Mouse (Mus musculus): ENCODE measurements around the gene Pdcd1lg2.

Pdcd1lg2 gene

DNA sequence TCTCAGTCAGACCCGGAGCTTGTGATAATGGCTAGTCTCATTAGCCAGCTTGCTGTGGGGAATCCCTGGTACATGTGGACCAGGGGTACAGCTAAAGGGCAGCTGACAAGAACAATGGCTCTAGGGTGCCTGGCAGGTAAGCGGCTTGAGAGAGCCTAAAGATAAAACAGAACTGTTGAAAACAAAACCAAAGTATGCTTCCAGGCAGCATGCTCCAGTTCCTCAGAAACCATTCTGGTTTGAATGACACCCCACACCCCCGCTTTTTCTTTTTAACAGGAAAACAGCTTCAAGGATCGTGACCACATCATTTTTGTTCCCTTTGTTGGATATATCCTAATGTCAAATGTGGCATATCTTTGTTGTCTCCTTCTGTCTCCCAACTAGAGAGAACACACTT lies at the start of gene Pdcd1lg2:
Gene Pdcd1lg2 (plus strand): TSS at position 301 of the 400 bp plus-strand sequence.
- no peak for DNase-seq (ENCODE audit: low read depth in 2 of 2, low spot score in 2 of 2)

DNA sequence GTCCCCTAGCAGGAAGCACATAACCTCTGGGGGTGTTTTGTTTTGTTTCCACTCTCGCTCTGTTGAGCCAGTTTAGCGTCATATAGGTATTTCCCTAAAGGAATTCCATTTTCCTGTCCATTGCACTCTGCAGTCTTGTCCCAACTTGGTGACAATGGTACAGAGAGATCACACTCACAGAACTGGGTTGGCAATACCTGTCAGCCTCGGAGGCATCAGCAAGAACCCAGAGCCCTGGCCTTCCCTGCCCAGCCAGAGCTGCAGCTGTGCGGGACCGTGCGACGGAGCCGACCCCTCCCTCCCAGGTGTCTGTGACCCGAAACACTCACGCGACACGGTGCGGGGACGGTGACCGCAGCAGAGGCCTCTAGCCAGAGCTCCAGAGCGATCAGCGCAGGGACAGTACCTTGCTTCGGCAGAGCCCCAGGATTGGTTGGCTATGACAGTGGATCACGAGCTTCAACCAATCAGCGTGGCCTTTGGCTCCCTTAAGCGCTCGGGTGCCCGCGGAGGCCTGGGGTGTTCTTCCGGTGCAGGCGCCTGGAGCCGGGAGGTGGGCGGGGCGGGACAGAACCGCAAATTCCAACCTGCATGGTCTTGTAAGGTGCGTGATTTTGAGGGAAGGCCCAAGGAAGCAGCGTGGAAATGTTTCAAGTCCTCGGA lies 49.1 kb upstream of the Pdcd1lg2 start:
- peak; percentile 63 to 71 for DNase-seq (ENCODE audit: low read depth in 2 of 2, low spot score in 2 of 2)

DNA sequence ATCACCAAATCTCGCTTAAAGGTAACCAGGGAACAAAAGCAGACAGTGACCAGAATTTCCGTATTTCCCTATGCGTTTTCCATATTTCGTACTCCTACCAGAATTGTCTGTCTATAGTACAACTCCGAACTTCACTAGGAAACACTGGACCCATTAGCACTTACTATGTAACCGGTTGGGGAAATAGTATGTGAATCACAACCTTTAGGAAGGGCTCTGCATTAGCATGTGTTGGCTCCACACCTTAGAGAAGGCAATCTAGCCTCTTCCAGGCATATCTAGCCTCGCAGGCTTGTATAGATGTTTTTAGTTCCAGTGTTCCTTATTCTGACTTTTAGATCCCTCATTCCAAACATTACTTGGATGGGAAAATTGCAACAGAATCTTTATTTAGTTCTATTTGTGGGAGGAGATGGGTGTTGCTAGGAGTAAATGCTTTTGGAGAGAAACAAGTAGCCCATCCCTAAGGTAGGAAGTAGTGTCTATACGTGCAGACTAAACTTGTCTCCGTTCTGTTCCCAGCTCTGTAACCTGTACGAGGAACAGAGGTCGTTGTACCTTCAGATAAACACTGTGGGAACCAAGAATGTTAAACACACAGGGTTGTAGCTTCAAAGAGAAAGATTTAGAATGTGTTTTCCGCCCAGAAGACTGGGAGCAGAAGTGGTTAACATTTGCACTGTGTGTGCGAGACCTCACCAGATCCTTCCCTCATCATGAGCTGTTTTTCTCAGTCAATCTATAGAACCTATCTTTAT lies 48.4 kb upstream of the Pdcd1lg2 start:
- DNase-seq (ENCODE audit: low read depth in 2 of 2, low spot score in 2 of 2) = no peak

DNA sequence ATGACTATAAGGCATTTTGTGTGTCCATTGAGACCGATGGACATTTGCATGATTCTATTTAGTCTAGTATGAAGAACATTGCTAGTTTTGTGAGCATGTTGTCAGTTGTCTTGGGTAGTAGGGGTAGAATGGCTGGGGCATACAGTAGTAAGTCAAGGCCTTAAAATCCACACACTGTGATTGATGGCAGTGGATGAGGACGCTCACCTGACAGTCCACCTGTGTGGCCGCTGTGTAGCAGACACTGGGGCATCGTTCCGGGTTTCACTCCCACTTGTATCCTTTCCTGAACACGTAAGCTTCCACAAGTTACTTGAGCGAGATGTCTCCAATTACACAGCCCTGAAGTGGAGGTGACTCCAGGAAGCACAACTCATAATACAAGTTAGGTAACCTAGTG lies 47.2 kb upstream of the Pdcd1lg2 start:
- DNase-seq (ENCODE audit: low read depth in 2 of 2, low spot score in 2 of 2) = no peak

DNA sequence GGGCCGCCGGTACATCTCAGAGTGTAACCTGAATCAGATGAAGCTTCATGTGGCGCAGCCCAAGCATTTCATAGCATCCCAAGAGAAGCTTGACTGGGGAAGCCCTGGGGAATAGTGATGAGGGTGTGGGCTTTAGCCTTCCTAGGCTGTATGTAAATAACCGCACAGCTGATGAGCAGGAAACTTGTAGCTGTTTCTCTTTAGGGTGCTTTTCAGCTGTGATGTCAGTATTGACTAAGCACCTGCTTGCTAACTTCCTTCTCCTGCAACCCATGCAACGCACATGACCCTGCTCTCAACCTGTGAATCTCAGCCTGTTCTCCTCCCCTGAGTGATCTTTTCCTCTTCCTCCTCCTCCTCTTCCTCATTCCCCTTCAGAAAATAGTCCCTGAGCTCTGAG lies 46.6 kb upstream of the Pdcd1lg2 start:
- DNase-seq (ENCODE audit: low read depth in 2 of 2, low spot score in 2 of 2) = no peak

DNA sequence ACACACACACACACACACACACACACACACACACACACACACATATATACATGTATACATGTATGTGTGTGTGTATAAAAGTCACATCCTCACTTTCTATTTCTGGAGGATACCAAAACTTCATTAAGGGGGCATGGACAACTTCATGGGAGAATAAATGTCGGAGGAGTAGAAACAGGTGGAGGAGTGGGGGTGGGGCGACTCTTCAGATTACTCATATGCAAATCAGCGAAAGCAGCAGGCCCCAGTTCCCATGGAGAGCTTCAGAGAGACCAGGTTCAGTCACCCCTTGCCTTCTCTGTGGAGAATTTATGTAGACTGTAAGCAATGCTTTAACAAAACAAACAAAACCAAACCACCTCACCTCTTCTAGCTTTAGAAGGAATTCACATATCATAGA lies 45.6 kb upstream of the Pdcd1lg2 start:
- no peak for DNase-seq (ENCODE audit: low read depth in 2 of 2, low spot score in 2 of 2)

DNA sequence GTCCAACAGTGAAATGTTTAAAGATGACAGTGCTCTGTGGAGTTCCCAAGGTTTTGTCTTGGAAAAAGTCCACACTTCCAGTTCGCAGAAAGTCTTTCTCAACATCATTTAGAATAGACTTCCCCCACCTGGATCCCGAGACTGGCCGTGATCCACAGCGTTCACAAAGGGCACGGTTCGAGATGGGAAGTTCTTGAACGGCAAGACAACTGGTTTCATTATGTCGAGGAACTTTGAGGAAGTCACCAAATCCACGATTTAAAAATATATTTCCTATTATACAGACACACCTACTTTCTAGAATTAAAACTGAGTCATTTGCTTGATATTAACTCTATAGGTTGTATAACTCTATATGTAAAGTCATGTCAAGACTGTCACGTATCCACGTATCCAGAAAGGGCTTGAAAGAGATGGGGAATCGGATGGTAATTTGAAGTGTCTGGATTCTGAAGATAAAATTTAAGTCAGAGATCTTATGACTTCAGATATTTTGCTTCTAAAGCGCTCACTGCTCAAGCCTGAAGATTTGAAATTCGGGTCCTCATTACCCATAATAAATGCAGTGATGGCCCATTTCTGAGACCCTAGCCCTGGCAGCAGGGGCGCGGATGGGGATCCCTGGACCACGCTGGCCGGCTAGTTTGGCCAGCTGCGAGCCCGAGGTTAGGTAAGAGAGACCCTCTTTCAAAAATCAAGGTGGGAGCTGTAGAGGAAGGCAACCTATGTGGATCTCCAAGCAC lies 44.3 kb upstream of the Pdcd1lg2 start:
- no peak for DNase-seq (ENCODE audit: low read depth in 2 of 2, low spot score in 2 of 2)

DNA sequence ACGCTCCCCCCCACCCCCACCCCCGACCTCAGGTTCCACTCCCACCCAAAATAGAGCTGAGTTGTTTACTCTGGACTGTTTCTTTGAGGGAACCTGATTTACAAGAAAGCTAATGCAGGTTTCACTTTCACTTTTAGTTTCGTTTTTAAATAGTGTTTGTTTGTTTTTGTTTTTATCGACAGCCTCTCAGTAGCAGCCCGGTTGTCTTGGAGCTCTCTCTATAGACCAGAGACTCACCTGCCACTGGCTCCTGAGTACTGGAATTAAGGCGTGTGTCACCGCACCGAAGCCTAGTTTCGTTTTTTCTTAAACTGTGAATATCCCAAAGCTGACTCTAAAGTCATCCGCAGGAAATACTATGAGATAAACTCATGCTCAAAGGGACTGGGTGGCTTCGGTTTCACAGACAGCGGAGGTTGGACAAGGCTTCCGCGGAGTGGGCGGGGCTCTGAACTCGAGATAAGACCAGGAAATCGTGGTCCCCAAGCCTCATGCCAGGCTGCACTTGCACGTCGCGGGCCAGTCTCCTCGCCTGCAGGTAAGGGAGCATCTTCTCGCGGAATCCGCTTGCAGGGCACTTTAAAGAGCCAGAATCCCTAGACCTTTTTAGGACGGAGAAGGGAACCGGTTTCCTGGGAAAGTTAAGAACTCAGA lies 43.6 kb upstream of the Pdcd1lg2 start, which contains the start of the genes Plgrkt and Cd274:
Gene Plgrkt (minus strand): TSS at position 422 of the 654 bp plus-strand sequence.
Gene Cd274 (plus strand): TSS at position 487 of the 654 bp plus-strand sequence.
- peak; percentile 80 to 83 for DNase-seq (ENCODE audit: low read depth in 2 of 2, low spot score in 2 of 2)

DNA sequence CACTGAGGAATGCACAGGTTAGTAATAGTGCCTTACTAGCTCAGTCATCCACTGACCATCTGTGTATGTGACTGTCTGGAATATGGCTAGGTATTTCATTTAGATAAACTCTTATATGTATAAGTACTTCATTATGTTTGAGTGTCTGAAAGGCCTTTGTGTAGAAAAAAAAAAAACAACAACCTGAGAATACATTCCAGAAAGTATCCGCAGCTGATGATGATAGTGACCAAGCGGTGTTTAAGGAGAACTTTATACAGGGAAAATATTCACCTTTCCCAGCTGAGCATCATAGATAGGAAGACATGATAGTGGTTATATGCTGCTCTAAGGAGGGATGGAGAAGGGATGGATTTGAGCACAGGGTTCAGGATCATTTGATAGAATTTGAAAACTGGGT lies 42.7 kb upstream of the Pdcd1lg2 start:
- no peak for DNase-seq (ENCODE audit: low read depth in 2 of 2, low spot score in 2 of 2)

DNA sequence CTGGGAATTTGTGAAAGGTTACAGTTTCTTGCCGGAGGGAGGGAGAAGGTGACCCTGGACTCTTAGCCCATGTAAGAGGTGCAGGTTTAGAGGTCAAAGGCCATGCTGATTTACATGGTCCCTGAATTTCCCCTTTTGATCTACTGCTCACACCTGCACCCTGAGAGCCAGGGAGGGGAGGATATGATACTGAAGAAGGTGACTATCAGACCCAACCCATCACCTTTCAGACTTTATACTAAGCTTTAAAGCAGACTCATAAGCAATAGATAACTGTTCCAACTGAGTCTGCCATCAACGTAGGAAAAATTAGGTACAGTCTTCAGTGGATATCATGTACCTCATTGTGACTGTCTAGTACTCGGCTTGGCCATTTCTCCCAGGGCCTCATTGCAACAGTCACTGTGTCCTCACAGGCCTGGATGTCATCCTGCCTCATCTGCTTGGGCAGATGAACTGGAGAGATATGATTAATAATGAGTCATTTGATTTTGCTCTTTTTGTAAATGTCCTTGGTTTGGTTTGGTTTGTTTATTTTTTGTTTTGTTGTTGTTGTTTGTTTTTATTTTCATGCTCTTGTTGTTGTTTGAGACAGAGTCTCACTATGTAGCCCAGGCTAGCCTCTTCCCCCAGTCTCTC lies 41.9 kb upstream of the Pdcd1lg2 start:
- no peak for DNase-seq (ENCODE audit: low read depth in 2 of 2, low spot score in 2 of 2)

DNA sequence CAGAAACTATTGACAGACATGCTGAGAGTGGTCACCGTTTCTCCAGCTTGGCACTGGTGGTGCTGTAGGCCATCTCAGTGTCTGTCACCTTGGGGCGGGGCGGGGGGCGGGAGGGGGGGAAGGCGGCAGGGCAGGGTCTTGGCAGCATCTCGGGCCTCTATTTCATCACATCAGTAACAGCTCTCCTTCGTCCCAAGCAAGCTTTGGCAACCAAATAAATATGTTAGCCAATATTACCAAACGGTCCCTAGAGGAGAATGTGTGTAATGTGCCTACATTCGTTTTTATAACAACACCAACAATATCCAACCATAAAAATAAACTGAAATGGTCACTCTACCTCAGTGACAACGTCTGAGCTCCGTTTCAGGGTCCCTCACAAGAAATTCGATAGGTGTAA lies 40.6 kb upstream of the Pdcd1lg2 start:
- DNase-seq (ENCODE audit: low read depth in 2 of 2, low spot score in 2 of 2) = no peak

DNA sequence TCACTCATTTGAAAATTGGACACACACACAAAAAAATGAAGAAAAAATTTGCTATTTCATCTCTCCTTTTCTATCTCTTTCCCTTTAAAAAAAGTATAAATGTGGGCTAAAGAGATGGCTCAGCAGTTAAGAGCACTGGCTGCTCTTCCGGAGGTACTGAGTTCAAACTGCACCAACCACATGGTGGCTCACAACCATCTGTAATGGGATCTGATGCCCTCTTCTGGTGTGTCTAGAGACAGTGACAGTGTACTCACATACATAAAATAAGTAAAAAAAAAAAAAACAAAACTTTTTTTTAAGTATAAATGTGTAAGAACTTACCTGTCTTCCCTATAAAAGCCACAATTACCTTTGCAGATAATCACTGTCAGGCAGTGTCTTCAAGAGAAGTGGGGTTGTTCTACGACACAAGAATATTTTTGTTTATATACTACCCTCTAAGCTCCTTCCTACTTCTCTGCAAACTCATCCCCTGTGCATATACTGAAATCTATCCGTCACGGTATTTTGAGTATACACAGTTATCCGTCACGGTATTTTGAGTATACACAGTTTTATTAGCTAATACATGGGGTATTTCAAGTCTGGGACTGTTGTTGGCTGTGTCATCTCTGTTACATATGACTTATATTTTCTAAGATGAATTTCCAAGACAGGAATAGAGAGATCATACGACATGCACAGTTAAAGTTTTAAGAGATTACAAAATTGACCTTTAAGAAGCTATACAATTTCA lies 40.0 kb upstream of the Pdcd1lg2 start:
- no peak for DNase-seq (ENCODE audit: low read depth in 2 of 2, low spot score in 2 of 2)

DNA sequence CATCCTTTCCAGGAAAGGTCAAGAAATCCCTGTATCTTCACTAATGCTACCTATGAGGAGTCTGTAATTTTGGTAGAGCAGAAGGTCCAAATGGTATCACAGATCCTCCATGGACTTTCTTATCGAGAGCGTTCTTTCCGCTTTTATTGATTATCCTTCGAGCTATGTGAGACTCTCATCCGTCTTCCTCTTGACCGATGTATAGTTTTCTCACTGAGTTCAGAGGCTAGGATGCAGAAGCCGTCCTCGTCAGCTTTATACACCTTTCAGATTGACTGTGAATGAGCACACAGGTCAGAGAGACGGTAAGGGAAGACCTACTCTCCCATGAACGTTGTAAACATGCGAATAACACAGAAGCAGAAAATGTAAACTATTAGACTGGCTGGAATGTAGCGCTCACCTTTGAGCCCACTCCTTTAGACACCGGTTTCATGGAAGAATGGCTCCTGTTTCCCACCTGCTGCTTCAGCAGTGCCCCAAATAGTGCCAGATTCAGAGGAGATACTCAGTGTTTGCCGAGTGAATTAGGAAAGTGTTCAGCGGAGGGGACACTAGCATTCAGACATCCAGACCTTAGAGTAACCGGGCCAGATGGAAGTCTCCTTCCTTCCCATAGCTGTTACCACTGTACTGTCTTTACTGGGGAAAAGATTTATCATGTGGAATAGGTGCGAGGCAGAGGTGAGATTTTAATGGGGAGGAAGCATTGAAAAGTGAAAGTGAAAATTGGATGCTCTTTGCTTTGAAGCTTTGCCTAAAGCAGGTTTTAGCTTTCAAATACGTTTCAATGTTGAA lies 39.2 kb upstream of the Pdcd1lg2 start:
- DNase-seq (ENCODE audit: low read depth in 2 of 2, low spot score in 2 of 2) = no peak

DNA sequence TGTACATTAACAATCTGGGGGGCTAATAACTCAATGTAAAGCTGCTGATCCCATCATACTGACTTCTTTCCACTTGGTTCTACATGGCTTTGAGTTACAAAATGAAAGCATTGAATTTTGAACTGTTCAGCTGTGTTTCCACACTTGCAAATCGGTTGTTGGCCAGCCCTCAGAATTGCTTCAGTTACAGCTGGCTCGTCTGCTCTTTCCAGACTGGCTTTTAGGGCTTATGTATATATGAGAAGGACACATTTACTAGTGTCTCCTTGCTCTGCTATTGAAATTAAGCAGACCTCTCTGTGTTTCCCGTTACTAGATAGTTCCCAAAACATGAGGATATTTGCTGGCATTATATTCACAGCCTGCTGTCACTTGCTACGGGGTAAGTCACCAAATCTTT lies 38.6 kb upstream of the Pdcd1lg2 start:
- no peak for DNase-seq (ENCODE audit: low read depth in 2 of 2, low spot score in 2 of 2)

DNA sequence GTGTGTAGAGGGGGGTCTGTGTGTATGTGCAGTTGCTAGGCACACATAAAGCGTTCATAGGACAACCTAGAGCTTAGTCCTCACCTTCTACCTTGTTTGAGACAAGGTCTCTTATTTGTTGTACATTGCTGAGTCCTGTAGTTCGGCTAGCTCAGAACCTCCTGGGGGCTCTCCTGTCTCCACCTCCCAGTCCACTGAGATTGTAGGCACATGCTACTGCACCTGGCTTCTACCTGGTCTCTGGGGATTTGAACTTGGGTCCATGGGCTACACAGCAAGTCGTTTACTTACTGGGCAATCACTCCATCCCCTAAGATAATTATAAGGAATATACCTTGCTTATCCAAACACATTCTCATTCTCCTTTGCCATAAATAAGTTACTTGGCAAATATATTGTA lies 38.1 kb upstream of the Pdcd1lg2 start:
- DNase-seq (ENCODE audit: low read depth in 2 of 2, low spot score in 2 of 2) = no peak

DNA sequence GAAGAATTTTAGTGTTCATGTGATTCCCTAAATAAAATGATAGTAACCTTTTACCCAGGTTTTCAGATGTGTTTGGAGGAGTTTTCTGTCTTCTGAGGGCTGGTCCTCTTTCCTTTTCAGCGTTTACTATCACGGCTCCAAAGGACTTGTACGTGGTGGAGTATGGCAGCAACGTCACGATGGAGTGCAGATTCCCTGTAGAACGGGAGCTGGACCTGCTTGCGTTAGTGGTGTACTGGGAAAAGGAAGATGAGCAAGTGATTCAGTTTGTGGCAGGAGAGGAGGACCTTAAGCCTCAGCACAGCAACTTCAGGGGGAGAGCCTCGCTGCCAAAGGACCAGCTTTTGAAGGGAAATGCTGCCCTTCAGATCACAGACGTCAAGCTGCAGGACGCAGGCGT lies 37.3 kb upstream of the Pdcd1lg2 start:
- DNase-seq (ENCODE audit: low read depth in 2 of 2, low spot score in 2 of 2) = no peak

DNA sequence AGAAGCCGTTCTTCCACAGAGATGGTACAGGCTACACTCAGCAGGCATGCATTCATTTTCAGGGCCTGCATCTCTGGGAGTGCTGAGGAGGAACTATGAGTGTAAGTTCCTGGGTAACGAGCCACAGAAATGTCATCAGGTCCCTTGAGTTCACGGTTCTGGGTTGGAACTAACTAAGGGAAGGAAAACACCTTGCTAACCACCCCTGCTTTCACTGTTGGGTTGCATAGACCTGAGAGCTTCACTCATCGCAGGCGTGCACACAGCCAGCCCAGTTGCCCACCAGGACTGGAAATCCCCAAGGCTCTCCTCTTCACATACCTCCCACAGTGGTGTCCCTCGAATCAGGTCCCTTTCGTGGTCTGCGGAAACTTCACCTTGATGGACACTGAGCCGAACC lies 35.8 kb upstream of the Pdcd1lg2 start:
- DNase-seq (ENCODE audit: low read depth in 2 of 2, low spot score in 2 of 2) = no peak

DNA sequence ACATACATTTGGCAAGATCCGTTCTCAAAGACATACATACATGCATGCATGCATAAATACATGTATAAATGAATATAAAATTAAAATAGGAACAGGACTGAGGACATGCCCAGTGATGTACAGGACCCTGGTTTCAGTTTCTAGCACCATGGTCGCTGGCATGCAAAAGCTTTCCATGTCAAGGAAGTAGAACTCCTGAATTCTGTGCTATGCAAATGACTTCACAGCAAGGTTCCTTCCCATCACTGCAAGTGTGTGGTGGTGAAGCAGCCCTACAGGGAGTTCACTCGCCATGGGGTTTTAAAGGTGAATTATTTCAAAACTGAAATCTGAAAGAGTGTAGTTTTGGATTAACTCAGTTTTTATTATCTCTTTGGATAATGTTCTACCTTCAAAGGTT lies 34.3 kb upstream of the Pdcd1lg2 start:
- DNase-seq (ENCODE audit: low read depth in 2 of 2, low spot score in 2 of 2) = no peak

DNA sequence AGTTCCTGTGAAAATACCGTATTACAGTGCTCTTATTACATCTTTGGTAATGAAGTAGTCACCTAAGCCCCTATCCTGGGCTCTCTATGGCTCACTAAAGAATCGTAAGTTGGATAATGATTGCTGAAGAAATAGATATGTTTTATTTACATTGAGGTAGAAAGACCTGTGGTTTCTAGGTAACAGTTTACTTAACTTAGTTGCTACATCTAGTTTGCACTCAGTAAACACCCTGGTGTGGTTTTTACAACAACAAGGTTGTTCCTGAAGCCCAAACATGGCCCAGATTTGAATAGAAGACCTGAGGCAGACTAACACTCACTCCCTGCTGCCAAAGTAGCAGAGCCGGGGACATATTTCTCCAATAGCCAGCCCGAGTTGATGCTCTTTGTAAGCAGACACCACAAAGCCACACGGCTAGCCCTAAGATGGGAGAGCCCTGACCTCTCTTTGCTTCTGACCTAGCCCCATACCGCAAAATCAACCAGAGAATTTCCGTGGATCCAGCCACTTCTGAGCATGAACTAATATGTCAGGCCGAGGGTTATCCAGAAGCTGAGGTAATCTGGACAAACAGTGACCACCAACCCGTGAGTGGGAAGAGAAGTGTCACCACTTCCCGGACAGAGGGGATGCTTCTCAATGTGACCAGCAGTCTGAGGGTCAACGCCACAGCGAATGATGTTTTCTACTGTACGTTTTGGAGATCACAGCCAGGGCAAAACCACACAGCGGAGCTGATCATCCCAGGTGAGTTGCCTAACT lies 30.7 kb upstream of the Pdcd1lg2 start:
- DNase-seq (ENCODE audit: low read depth in 2 of 2, low spot score in 2 of 2) = no peak

Data from CD8-positive naive resting alpha-beta T cell, adult 2 months (primary cell).